Mouse (Mus musculus): ENCODE measurements around the gene Gm28230. TPM values are rescaled to one million over a fixed set of nuclear protein-coding genes. Genes with fewer than 3 reads are reported as not detected.

The Gm28230 gene
- polyA plus RNA-seq, 1 experiment from 2014 or later: not detected

DNA sequence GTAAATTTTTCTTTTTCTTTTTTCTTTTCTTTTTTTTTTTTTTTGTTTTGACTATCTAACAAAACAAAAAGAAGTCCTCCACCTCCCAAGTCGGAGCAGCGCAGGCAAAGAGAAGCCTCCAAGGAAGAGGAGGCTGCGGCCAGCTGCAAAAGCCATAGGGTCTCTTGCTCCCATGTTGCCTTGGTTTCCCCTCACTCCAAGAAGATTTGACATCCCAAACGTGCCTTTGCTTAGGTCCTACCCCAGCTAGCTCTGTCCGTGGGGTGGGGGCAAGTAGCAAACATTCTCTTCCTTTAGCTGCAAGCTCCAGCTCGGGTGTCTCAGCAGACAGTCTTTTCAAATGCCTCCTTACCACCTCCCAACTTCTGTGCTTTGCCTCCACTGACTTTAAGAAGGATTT, 7.2 kb downstream of the Gm28230 start:
- 0% methylated on average over 6 of the region's 6 CpGs for WGBS
- no peak overlapping the region for H3K27ac ChIP-seq (replicated peaks)
- peaks cover 97% of the 10 kb centered on the region for H3K27me3 ChIP-seq
- no peaks in the 10 kb centered on the region for H3K9me3 ChIP-seq
- H3K9ac ChIP-seq (replicated peaks): no peak overlapping the region
- no peak overlapping the region for H3K4me3 ChIP-seq
- no peaks in the 10 kb centered on the region for H3K36me3 ChIP-seq
- no peak overlapping the region for H3K4me2 ChIP-seq (replicated peaks)
- no peak for ATAC-seq (replicated peaks)
- peaks cover 7% of the 10 kb centered on the region for H3K4me1 ChIP-seq

DNA sequence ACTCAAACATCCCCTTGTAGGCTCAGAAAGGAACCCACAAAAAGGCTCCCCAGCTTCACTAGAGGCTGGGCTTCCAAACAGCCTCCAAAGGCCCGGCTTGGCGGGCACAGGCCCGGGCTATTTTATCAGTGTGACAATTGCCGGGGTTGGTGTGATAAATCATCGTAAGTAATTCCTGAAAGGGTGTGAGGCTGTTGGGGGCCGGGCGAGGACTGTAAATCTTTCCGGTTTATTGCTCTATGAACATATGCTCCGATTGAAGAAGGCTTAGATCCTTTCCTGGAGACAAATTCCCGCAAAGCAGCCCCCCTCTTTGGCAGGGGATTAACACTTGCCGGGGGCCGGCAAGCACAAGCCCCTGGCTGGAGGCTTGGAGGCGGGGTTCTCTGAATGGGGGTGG, 7.9 kb downstream of the Gm28230 start:
- no peak overlapping the region for H3K9ac ChIP-seq (replicated peaks)

DNA sequence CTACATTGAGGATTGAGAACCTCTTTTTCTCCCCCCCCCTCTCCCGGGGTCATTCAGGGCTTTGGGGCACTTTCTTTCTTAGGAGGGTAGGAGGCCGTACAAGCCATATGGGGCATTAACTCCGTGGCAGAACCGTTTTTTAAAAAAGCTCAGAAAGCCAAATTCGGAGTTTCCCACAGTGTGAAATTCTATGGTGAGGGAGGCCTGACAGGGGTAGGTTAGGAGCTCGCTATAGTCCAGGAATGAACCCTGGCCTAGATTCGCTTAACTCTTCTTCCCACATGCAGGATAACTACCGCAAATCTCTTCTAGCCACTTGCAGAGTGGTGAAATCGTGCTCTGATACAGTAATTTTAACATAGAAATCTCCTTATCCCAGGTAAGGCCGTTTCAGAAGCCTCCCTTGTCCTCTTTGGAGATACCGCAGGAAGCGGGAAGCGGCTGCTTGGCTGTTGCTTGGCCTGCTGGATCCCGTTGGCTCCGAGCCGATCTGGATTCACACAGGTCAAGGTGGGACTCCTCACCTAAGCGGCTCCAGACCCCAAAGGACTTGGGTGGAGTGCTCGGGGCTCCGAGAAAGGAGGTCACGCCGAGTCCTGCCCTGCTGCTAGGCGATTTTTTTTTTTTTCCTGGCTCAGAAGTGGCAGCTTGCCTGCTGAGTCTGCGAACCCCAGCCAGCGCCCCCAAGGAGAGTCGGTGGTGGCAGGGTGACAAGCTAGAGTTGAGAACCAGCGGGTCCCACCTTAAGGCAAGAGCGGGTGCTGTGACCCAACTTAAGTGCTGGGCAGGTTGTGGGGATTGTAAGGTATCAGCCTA, 8.7 kb downstream of the Gm28230 start:
- Histone ChIP-seq H3K4me1 (peaks cover 7% of the 10 kb centered on the region), H3K4me2 (replicated peaks) (no peak overlapping the region), H3K9ac (replicated peaks) (no peak overlapping the region), H3K36me3 (no peaks in the 10 kb centered on the region), H3K9me3 (no peaks in the 10 kb centered on the region), H3K4me3 (no peak overlapping the region), H3K27me3 (peaks cover 99% of the 10 kb centered on the region), H3K27ac (replicated peaks) (no peak overlapping the region)
- no peak for ATAC-seq (replicated peaks)
- WGBS: under 1% methylated on average over 27 of the region's 27 CpGs

More for the DNA sequence above, 7.9 kb downstream of the Gm28230 start:
- Histone ChIP-seq H3K36me3 (no peaks in the 10 kb centered on the region), H3K27me3 (peaks cover 97% of the 10 kb centered on the region), H3K9me3 (no peaks in the 10 kb centered on the region), H3K27ac (replicated peaks) (no peak overlapping the region), H3K4me2 (replicated peaks) (no peak overlapping the region), H3K4me1 (peaks cover 7% of the 10 kb centered on the region), H3K4me3 (no peak overlapping the region)
- ATAC-seq (replicated peaks): no peak
- 1% methylated on average over 13 of the region's 13 CpGs for WGBS

GRCm38 (mm10) chr2:74735851-74736687, 9.5 kb downstream of the Gm28230 start:
- ATAC-seq (replicated peaks): no peak
- Histone ChIP-seq H3K4me3 (no peak overlapping the region), H3K27me3 (peaks cover 98% of the 10 kb centered on the region), H3K9me3 (no peaks in the 10 kb centered on the region), H3K4me1 (peaks cover 7% of the 10 kb centered on the region), H3K9ac (replicated peaks) (no peak overlapping the region), H3K36me3 (no peaks in the 10 kb centered on the region), H3K27ac (replicated peaks) (no peak overlapping the region), H3K4me2 (replicated peaks) (no peak overlapping the region)
- WGBS: under 1% methylated on average over 42 of the region's 42 CpGs

DNA sequence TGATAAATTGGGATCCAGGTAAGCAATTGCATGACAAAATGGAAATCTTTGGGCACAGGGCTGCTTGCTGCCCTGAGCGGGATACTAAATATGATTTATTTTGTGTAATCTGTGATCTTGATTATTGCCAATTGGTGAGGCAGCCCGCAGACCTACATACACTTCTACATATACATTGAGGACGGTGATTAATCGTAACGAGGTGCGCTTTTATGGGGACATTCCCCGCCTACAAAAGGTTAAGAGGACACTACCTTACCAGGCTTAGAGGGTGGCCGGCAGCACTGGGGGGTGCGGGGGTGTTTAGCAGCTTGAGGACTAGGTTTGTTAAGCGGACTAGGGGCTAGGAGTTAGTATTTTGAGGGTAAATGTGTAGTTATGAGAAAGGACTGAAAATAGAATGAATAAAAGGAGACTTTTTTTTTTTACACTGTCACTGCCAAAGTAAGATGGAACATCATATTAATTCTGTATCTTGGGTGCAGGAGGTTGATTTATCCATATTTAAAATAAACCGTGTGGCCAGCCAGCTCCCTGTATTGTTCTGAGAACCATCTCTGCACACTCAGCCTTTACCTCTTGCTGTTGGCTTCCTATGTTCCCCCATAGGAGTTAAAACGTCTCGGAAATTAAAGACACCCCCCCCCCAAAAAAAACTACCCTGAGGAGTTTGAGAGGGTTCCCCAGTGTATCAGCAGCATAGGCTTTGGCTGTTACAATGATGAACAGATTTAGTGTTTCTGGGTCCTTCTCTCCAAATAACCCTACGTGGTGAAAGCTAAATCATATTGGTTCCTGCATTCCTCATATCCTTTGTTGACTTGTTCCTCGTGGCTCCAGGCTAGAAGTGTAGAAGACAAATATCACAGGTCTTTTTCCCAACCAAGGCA, 10.4 kb downstream of the Gm28230 start:
- no peak for ATAC-seq (replicated peaks)
- Histone ChIP-seq H3K4me3 (no peak overlapping the region), H3K9me3 (no peaks in the 10 kb centered on the region), H3K36me3 (no peaks in the 10 kb centered on the region), H3K9ac (replicated peaks) (no peak overlapping the region), H3K27ac (replicated peaks) (no peak overlapping the region), H3K27me3 (peaks cover 97% of the 10 kb centered on the region), H3K4me1 (peaks cover 7% of the 10 kb centered on the region), H3K4me2 (replicated peaks) (no peak overlapping the region)
- WGBS: 3% methylated on average over 15 of the region's 15 CpGs

GRCm38 (mm10) chr2:74737578-74738070, 11.1 kb downstream of the Gm28230 start:
- H3K9ac ChIP-seq (replicated peaks): no peak overlapping the region
- no peak overlapping the region for H3K4me3 ChIP-seq

DNA sequence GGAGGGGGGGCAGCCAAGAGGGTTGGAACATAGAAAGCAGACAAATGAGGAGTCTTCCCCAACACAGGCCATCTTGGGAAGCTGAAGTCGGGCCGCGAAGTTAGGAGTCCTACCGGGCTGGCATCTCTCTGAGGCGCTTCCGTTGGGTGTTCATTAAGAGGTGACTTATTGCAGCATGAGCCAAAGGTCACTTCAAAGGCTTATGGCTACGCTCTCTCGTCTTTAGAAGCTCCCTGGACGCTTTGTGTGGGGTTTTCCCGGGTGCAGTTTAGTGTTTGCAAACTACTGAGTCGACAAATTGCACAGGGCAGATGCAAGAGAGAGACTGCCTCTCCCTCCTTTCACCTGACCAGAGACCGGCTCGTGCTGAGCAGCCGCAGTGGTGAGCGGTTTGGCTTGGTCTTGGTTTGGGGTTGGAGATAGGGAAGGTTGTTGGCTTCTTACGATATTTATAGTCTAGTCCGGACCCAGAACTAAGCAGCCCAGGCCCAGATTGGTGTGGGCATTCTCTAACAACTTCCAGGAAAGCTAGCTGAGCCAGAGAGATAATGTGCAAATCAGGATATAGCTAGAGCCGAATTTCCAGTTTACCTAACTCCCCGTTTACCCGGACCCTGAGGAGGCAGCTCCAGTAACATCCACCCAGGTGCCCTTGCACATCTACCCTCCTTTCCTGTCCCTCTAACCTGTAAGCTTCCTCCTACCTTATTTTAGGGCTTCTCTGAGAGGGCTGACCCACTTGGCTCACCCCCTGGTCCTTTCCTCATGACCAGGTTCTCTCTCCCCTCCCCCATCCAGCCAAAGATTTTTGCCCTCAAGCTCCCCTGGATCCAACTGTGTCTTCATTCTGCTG, 12.3 kb downstream of the Gm28230 start:
- H3K36me3 ChIP-seq: no peaks in the 10 kb centered on the region
- under 1% methylated on average over 20 of the region's 20 CpGs for WGBS
- H3K27ac ChIP-seq (replicated peaks): no peak overlapping the region
- H3K9me3 ChIP-seq: no peaks in the 10 kb centered on the region
- peaks cover 97% of the 10 kb centered on the region for H3K27me3 ChIP-seq
- no peak overlapping the region for H3K4me3 ChIP-seq
- no peak overlapping the region for H3K4me2 ChIP-seq (replicated peaks)
- no peak for ATAC-seq (replicated peaks)
- no peak overlapping the region for H3K9ac ChIP-seq (replicated peaks)
- H3K4me1 ChIP-seq: peaks cover 4% of the 10 kb centered on the region; the same call in 1 of the 2 replicates

More at GRCm38 (mm10) chr2:74737578-74738070, 11.1 kb downstream of the Gm28230 start:
- WGBS: 1% methylated on average over 7 of the region's 7 CpGs
- no peak for ATAC-seq (replicated peaks)
- Histone ChIP-seq H3K4me1 (peaks cover 7% of the 10 kb centered on the region), H3K4me2 (replicated peaks) (no peak overlapping the region), H3K27me3 (peaks cover 98% of the 10 kb centered on the region), H3K9me3 (no peaks in the 10 kb centered on the region), H3K27ac (replicated peaks) (no peak overlapping the region), H3K36me3 (no peaks in the 10 kb centered on the region)

GRCm38 (mm10) chr2:74739476-74739800, 12.9 kb downstream of the Gm28230 start:
- Histone ChIP-seq H3K9ac (replicated peaks) (no peak overlapping the region), H3K36me3 (no peaks in the 10 kb centered on the region), H3K4me2 (replicated peaks) (no peak overlapping the region), H3K4me3 (no peak overlapping the region), H3K27me3 (peaks cover 97% of the 10 kb centered on the region), H3K9me3 (no peaks in the 10 kb centered on the region), H3K27ac (replicated peaks) (no peak overlapping the region), H3K4me1 (peaks cover 4% of the 10 kb centered on the region; the same call in 1 of the 2 replicates)
- 3% methylated on average over 2 of the region's 2 CpGs for WGBS
- ATAC-seq (replicated peaks): no peak

- Histone ChIP-seq H3K4me1 (peaks cover 4% of the 10 kb centered on the region; the same call in 1 of the 2 replicates), H3K36me3 (no peaks in the 10 kb centered on the region), H3K4me3 (no peak overlapping the region), H3K4me2 (replicated peaks) (no peak overlapping the region), H3K27me3 (peaks cover 97% of the 10 kb centered on the region), H3K9me3 (no peaks in the 10 kb centered on the region), H3K9ac (replicated peaks) (no peak overlapping the region), H3K27ac (replicated peaks) (no peak overlapping the region)
- ATAC-seq (replicated peaks): no peak
- under 1% methylated on average over 14 of the region's 14 CpGs for WGBS
Observed at GRCm38 (mm10) chr2:74739869-74740268, 13.3 kb downstream of the Gm28230 start.

DNA sequence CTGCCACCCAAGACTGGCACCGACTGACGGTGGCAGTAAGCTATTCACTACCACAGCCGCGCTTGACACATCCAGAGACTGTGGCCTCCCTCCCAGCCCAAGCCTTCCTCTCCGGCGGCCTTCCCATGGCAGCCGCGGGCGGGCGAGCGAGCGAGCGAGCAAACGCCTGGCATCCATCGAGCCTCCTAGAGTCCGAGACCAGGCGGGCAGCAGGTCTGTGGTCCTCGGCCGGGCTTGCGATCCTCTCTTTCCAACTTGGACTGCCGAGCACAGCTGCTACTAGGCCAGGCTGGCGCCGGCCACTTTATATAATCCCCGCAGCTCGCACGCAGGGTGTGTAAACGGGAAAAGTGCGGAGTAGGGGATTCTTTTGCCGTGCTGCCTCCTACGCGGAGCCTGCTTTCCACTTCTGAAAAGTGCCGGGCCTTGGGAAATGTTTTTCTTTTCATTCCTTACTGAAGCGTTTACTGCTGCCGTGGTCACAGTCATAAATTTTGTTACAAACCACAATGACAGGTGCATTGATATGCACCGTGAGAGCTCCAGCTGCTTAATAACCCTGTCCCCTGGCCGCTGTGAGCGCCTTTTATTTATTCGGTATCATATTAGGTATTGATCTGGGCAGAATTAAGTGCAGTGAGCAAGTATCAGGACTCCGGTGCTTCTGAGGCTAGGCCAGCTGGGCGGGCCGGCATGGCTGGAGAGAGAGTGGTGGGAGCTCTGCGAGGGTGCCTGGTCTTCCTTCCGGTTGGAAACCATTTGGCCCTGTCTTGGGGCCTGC, 14.0 kb downstream of the Gm28230 start:
- Histone ChIP-seq H3K27ac (replicated peaks) (no peak overlapping the region), H3K4me2 (replicated peaks) (no peak overlapping the region), H3K9ac (replicated peaks) (no peak overlapping the region), H3K36me3 (no peaks in the 10 kb centered on the region), H3K27me3 (peaks cover 97% of the 10 kb centered on the region), H3K4me1 (peaks cover 4% of the 10 kb centered on the region; the same call in 1 of the 2 replicates), H3K9me3 (no peaks in the 10 kb centered on the region), H3K4me3 (no peak overlapping the region)
- ATAC-seq (replicated peaks): no peak
- WGBS: under 1% methylated on average over 43 of the region's 43 CpGs
